Mouse (Mus musculus): ENCODE data around the gene Baz2b.

Baz2b gene

DNA sequence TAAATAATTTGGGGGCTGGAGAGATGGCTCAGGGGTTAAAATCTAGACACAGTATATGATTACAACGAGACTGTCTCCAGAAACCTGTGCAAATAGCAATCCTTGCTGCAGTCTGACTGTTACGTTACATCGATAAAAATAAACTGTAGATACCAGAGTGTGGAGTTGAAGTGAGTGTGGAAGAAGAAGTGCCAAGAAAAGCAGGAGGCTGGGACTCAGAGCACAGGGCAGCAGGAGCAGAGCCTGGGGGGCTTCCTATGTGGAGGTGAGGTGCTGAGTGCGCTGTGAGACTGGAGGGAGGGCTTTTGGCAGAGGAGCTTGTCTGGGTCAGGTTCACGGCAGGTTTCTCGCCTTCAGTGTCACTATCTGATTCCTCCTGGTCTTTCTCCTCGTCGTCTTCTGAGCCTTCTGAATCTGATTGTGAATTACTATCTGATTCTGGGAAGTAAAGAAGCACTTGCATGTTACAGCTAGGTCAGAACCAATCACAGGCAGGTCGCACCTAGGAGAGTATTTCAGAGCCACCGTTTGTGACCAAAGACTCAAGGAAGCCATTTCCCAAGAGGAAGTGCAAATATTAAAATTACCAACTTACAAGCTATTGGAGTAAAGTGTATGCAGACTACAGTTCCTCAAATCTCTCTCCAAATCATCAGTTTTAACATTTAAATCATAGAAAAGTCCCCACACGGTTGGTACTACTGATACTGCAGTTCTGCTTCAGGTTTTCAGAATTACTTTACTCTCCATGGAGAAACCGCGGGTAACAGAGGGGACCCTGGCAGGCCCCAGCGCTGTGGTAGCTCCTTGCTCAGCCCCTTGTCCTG lies 249.8 kb downstream of the Baz2b start:
- in situ Hi-C loops (cut with MboI), result no loop called here

DNA sequence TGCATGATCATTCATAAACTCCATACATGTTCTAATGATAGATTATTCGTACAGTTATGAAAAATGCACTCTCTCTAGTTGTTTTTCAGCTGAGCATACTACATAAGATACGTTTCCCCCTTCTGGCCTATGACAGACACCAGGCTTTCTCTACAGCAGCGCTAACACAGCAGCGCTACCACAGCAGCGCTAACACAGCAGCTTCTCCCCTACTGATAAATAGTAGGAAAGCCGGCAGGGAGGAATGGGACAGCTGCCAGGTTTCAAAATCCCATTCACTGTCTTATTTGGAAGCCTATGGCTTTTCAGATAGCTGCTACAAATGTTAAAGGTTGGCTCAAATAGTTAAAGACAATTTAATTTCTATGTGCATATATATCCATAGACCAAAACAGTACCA lies 251.1 kb downstream of the Baz2b start:
- in situ Hi-C loops (cut with MboI), result no loop called here

DNA sequence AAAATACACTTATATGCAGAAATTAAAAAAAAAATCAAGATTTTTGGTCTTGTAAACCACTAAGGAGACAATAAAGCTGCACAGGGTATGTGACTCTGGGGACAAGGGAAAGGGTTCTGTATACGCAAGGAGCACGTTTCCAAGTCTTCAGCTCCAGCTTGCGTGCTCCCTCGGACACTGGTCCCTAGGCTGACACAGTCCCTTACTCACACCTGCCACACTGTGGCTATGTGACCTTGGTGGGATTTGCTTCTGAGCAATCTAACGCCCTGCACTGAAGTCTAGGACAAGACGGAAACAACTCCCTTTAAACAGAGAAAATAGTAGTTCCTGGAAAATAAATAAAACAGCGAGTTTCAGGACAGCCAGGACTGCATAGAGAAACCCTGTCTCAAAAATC lies 253.7 kb downstream of the Baz2b start:
- in situ Hi-C loops (cut with MboI), result no loop called here

DNA sequence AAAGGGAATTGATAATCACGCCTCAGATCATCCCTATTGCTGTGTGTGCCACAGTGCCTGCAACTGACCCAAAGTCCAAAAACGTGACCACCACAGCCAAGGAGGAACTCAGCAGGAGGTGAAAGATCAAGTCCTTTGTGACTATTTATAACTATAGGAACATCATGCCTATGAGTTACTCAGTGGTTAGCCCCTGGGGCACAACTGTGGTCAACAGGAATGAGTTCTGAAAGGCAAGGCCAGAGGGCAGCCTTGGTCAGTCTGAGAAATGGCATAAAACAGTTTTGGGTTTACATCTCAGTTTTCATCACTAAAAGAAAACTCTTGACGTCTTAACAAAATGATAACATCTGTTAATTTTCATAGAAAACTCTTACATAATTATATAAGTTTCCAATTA lies 254.8 kb downstream of the Baz2b start:
- in situ Hi-C loops (cut with MboI), result no loop called here

DNA sequence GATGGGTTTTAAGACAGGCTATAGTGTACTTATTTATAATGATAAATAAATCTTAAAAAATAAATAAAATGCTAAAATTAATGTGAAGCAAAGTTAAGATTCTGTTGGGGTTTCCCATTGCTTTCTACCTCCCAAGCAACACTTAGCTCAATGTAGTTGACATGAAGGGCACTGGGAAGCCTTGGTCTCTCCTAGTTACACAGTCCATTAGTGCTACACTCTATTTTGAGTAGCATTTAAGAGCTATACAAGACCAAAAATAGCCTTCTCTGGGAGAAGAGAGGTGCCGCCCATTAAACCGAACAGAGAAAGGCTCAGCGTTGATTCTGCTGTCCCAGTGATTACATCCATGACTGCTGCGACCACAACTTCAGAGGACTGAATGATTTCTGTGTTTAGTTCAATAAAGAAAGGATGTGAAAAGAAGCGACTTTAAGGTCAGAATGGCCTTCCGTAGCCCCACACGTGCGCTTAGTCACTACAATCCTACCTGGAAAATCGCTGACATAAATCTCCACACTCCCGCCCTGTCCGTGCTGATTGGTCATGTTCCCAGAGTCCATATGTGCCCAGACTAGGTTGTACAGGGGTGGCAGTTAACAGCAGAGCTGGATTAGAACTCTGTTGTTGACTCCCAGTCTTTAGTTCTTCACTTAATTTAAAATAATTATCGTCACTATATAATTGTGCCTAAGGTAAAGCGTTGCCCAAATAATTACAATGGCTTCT lies 257.2 kb downstream of the Baz2b start:
- in situ Hi-C loops (cut with MboI), result no loop called here

DNA sequence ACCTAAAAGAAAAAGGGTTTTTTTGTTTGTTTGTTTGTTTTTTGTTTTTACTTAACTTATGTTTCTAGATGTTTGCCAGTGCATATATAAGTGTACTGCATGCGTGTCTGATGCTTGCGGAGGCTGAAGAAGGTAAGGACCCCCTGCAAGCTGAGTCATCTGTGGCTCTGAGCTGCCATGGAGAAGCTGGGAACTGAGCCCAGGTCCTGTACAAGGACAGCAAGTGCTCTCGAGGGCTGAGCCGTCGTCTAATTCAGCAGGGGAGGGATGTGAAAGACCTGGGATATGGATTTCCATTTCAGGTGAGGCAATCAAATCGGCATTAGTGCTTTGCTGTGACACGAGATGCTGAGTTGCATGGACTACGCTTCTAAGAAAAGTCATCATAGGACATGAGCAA lies 257.9 kb downstream of the Baz2b start:
- in situ Hi-C loops (cut with MboI), result no loop called here

DNA sequence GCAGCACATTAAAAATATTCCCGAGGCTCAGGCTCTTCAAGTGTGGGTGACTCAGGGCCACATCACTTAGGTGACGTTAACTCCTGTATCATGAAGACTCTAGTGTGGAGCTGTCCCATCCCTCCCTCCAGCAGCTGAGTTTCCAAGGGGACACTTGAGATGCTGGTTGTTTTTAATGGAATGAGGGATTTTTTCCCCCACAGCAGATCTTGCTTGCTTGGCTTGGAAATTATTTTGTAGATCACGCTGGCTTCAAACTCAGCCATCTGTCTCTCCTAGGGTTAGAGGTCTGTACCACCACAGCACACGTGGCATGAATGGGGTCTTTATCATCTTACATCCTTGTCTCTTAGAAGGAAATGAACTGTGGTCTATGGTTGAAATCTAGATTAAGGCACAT lies 258.5 kb downstream of the Baz2b start:
- in situ Hi-C loops (cut with MboI), result no loop called here

DNA sequence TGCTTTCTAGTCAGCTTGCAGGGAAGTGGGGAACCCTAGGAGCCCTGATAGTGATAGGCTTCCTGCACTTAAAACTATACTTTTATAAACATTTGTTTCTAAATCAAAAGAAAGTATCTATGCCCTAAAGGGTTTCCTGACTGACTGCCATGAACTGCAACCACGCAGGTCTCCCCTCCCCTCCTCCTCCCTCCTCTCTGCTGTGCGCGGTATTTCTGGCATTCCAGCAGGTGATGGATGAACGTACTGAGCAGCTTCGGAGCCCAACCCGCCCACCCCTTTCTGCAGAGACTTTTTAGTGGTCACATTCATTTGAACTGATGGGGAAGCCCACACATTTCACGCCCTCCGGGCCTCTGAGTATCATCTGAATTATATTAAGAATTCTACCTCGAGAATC lies 273.3 kb downstream of the Baz2b start:
- in situ Hi-C loops (cut with MboI), result no loop called here

DNA sequence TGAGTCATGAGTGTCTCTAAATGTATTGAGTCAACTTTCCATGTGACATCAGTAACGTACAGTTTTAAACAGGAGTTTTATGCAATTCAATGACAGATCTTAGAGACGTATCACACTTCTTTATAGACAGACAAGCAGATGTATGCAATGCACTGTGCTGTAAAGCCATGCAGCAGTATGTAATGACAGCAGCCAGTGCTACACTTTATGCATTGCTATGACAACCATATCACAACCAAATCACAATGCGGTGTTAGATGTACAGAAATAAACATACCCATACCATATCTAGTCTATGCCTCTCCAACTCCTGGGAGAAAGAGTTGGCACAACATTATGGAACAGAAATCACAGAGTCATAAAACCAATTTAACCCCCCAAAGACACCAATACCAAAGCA lies 276.5 kb downstream of the Baz2b start:
- in situ Hi-C loops (cut with MboI), result no loop called here

DNA sequence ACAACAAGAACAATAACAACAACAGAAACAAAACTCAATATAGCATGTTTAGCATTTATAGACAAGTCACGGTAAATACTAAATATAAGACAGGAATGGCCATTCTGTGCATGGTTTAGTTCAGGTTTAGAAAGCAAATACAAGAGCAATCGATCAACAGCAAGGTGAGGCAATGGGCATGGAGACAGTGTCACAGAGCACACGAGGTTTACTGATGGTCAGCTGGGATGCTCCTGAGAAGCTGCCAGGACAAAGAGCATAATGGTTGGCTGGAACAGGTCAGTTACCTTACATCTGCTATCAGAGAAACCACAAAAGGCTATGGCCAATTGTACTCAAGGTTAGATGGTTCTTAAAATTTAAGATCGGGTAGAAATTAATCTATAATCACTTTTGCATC lies 277.4 kb downstream of the Baz2b start:
- in situ Hi-C loops (cut with MboI), result no loop called here

DNA sequence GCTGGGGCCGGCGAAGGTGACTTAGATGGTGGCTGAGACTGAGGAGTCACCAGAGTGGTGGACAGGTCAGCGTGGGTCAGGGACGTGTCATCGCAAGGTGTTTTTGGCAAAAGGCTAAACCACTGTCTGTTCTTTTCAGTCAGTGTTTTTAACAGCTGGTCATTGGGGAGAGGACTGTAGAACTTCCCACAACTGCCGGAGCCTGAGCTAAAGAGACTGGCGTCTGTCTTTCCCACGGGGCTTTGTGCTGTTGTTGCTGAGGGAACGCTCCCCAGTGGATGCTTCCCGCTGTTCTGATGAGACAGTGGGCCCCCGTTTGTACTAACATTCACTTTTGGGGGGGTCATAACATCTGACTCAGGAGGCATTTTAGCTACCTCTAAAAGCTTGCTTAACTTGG lies 296.0 kb downstream of the Baz2b start:
- in situ Hi-C loops (cut with MboI), result no loop called here

DNA sequence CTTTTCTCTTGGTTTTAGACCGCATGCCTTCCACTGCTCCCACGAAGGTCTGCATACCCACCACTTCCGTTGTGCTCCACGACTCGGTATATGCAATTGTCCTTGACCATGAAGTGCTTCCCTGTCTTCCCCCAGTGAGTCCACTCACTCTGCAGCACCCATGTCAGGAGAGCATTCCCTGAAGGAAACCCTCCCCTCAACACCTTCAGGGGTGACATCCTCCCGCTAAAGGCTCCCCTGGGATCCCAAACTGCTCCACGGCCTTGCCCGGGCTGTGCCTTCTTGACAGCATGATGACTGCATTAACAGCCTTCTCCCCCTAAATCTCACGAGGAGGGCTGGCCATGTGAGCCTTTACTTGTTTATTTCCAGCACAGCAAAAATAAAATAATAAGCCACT lies 301.6 kb downstream of the Baz2b start:
- in situ Hi-C loops (cut with MboI), result no loop called here

DNA sequence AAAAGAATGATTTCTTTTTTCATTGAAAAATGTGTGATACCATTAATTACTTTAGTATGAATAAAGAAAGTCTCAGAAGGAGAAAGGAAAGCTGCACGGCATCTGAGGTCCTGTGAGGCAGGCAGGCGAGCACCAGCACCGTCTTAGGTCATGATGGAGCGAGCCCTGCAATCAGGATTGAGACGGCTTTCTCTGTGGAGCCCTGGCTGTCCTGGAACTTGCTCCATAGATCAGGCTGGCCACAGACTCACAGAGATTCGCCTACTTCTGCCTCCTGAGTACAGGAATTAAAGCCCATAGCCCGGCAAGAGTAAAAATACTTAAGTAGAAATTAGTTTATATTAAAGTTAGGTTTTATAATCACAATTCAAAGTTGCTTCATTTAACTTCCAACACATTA lies 305.6 kb downstream of the Baz2b start:
- in situ Hi-C loops (cut with MboI), result no loop called here

DNA sequence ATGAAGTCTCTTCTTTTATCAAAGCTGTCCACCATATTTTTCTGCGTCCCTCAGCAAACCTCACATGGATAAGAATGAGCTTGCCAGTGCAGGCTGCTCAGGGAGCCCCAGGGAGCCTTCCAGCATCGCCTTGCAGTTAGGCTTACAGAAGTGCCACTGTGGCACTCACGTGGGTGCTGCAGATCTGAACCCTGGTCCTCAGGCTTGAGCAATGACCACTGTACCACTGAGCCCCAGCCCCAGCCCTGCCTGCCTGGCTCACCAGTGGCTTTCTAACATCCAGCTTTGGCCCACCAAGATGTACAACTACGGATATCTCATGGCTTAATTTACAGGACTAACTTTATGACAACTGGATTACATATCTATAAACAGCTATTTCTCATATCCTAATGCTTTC lies 311.0 kb downstream of the Baz2b start:
- in situ Hi-C loops (cut with MboI), result no loop called here

DNA sequence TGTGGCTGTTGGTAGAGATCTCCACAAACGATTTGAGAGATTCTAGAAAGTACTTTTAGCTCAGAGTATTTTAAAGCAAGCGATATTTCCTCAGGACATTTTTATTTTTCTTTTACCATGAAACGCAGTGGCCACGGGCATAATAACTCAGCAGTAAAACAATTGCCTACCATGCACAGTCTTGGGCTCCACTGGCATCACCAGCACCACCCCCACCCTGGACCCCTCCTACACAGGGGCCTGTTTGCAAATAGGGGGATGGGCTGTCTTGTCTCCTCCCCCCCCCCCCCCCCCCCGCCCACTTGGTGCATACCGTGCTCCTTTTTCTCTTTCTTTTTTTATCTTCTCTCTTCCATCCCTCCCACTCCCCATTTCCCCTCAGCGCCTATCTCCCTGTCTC lies 311.5 kb downstream of the Baz2b start:
- in situ Hi-C loops (cut with MboI), result no loop called here

DNA sequence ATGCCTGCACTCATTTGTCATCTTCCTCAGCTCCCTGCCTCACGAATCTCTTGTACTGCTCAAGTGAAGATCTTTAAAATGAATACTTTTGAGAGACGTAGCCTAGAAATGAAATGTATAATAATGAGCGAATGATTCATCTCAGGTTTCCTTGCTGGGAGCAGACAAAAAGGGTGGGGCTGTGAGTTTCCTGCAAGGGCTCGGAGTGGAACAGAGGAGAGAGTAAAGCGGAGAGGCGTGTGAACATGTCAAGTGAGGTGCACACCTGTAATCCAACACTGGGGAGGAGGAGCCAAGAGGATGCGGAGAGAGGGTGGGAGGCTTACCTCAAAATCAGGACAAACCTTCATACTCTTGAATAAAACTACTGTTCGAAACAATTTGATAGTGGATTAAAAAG lies 312.8 kb downstream of the Baz2b start:
- in situ Hi-C loops (cut with MboI), result no loop called here

DNA sequence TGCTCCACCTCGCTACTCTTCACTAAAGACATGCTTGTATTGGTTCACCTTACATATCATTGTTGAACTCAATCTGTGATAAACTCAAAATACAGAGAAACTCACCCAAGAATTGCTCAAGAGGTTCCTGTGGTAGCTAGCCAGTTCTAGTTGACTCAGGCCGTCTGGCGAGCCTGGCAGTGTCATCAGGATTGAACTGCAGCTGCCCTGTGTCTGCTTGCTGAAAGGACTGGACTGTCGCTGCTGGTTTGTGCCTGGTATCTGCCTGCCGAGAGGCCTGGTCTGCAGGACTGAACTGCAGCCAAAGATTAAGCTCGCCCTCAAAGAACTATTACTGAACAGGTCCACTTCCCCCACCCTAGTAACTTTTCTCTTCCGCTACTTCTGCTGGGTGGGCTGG lies 313.2 kb downstream of the Baz2b start:
- in situ Hi-C loops (cut with MboI), result no loop called here

DNA sequence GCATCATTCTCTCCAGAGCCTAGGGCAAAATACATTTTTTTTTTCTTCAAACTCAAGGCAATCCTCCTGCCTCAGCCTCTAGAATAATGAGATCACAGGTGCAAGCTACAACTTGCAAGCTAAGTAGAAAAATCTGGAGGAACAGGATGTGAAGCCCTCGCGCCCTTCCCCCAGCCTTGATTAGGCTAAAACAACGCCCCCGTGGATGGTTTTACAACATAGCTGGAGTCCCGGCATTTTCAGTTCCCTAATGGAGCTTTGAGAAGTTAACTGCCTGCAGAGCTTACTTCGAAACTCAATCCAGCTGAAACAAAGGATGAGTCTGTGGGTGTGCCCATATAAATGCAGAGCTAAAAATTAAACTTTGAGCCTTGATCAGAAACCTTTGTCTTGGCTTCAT lies 319.9 kb downstream of the Baz2b start:
- in situ Hi-C loops (cut with MboI), result no loop called here

DNA sequence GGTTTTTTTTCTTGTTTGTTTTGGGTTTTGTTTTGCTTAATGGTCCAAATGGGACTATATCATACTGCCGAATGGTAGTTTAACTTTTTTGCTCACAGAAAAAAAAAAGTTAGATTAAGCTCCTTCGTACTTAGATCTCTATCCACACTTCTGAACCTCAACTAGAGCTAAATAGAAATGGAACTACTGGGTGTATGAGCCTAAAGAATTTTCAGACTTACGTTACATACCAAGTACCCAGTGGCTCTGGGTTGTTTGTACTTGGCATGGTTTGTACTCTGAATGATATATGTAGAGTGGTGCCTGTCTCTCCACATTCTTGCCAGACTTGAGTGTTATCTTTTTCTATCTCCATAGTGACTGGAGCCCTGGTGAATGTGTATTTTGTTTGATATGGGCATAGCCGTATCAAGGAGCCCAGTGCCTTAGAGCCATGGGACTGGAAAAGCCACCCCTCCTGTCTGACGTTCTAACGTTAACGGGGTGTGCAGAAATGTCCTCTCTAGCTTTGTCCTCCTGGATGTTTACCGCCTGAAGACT lies 326.8 kb downstream of the Baz2b start:
- in situ Hi-C loops (cut with MboI), result no loop called here

DNA sequence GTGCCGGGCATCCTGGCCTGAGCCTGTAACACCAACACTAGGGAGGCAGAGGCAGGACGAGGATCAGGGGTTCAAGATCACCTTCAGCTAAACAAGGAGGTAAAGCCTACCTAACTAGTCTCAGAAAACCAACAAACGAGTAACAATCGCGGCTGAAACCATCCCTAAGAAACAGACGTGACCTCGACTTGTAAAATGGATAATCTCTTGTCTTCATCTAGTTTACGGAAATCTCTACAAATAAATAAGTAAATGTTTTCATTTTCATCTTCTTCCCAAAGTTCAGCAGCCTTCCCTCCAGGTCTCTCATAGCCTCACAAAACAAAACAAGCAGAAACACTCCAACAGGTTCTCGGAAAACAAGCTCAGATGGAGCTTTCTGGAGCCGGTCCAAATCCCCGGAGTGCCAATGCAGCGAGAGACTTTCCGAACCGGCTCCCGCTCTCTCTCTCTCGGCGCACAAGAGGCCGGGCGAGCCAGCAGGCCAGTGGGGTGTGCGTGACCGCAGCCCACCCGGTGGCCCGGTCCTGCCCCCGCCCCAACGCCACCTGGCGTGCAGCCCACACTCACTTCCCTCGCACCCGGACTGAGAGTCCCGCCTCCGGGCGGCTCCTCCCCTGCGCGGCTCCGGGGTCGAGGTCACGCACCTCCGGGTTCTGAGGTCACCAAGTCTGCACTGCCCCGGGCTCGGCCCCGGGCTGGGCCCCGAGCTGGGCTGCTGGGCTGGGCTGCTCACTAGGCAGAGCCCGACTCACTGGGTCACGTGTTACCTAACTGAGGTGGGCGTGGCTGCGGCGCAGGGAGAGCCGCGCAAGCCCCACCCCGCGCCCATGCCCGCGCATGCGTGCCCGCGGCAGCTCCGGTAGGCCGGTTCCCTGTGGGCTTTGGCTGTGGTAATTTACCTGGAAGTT lies 327.6 kb downstream of the Baz2b start, which contains the start of gene Wdsub1:
Gene Wdsub1, minus strand, starts transcription at position 761 of the 911 bp plus-strand sequence.
- in situ Hi-C loops (cut with MboI), result no loop called here

DNA sequence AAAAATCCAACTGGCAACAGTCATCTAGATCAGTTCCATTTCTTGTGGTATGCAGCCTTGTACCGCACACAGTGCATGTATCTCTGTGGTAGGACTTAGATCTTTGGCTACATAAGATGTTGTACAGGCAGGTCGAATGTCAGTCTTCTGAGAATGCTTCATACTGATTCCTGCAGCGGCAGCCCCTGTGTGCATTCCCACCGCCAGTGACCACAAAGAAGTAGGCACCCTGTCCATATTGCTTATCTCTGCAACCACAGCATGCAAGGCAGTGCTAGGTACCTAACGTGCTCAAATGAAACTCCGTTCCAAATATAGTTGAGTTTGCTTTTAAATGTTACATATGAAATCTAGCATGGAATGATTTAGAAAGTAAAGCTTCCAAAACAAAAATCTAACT lies 328.2 kb downstream of the Baz2b start:
- in situ Hi-C loops (cut with MboI), result no loop called here

DNA sequence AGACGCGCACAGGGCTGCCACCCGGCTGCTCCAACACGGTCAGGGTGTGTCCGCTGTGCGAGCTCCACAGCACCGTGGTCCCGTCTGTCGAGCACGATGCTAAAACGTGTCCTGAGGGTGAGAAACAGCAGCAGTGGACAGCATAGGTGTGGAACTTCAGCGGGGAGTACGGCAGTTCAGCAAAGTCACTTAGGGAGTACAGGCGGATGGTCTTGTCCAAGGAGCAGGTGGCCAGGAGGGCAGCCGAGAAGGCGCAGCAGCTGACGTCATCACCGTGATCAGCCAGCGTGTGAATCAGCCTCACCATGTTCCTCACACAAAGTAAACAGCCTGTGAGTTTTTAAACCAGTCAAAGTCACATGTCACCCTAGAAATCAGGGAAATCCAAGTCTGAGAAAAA lies 331.4 kb downstream of the Baz2b start:
- in situ Hi-C loops (cut with MboI), result no loop called here

All from mature B cell (primary cell).